Mouse (Mus musculus) heart, embryonic 14.5 days (tissue): ENCODE results near the gene Gale. TPM values are rescaled to one million over a fixed set of nuclear protein-coding genes. Genes with fewer than 3 reads are reported as not detected.
A peak's percentile ranks its signal among the peaks of the same experiment; 100 is the strongest.

Experiments
- ATAC-seq: fragments of 200-750 bp; cut with Nextera tagmentation; 2 replicates; pipeline ENCODE4 v1.8.0; 2017; ENCODE audit warnings: low read depth, moderate TSS enrichment; ENCODE audit not compliant: insufficient number of reproducible peaks, insufficient read depth, low FRiP score
- H3K27ac ChIP-seq, 2 experiments: fragments of 200-500 bp in 1 of 2; fragments of 300-500 bp in 1 of 2; sonication (generic) in 1 of 2; replicated peaks in 1 of 2; 2 replicates each; pipeline ENCODE4 v1.5.1; 2012 to 2014; ENCODE audit warnings: low read depth in 2 of 2, low read length in 2 of 2, control low read depth in 1 of 2, mild to moderate bottlenecking in 1 of 2, mixed read lengths in 1 of 2; ENCODE audit not compliant: control insufficient read depth in 1 of 2, insufficient read depth in 1 of 2
- H3K27me3 ChIP-seq: fragments of 300-500 bp; sonication (generic); 2 replicates; pipeline ENCODE4 v1.6.1; 2014; ENCODE audit warnings: mild to moderate bottlenecking, low read length, control low read depth; ENCODE audit not compliant: control insufficient read depth, insufficient read depth
- H3K36me3 ChIP-seq: fragments of 300-500 bp; sonication (generic); 2 replicates; pipeline ENCODE4 v1.6.1; 2014; ENCODE audit warnings: mild to moderate bottlenecking, control low read depth, low read length, mixed read lengths; ENCODE audit not compliant: control insufficient read depth, insufficient read depth
- H3K4me1 ChIP-seq, 2 experiments: fragments of 200-500 bp in 1 of 2; fragments of 300-500 bp in 1 of 2; sonication (generic) in 1 of 2; 2 replicates each; pipeline ENCODE4 v1.6.1; 2012 to 2014; ENCODE audit warnings: low read length in 2 of 2, control low read depth in 1 of 2, mixed read lengths in 1 of 2; ENCODE audit not compliant: control insufficient read depth in 2 of 2, insufficient read depth in 2 of 2
- H3K4me2 ChIP-seq: fragments of 300-500 bp; sonication (generic); 2 replicates; pipeline ENCODE4 v1.6.1; 2014; ENCODE audit warnings: mild to moderate bottlenecking, low read length
- H3K4me3 ChIP-seq, 2 experiments: fragments of 200-500 bp in 1 of 2; fragments of 300-500 bp in 1 of 2; sonication (generic) in 1 of 2; 2 replicates each; pipeline ENCODE4 v1.5.1; 2012 to 2014; ENCODE audit warnings: low read length in 2 of 2, mild to moderate bottlenecking in 2 of 2, control low read depth in 1 of 2, low read depth in 1 of 2, moderate library complexity in 1 of 2; ENCODE audit not compliant: control insufficient read depth in 1 of 2, insufficient read depth in 1 of 2
- H3K9ac ChIP-seq: fragments of 300-500 bp; sonication (generic); 2 replicates; pipeline ENCODE4 v1.6.1; 2014; ENCODE audit warnings: mild to moderate bottlenecking, low read length
- H3K9me3 ChIP-seq: fragments of 300-500 bp; sonication (generic); 2 replicates; pipeline ENCODE4 v1.6.1; 2016; ENCODE audit warnings: low read length, control low read depth; ENCODE audit not compliant: control insufficient read depth
- WGBS: fragments of 180-500 bp; shearing (Covaris S2); extraction: QIAGEN DNeasy Blood & Tissue Kit; methylation state at CpG from one replicate; pipeline ENCODE4 v1.1.7; 2014; 5-methylcytosine and 5-hydroxymethylcytosine counted together
- polyA plus RNA-seq: library from polyadenylated mRNA; unstranded; fragments of >200 nt; fragmentation: Nextera tagmentation; extraction: Ambion mirVana; gene quantifications from 2 replicates; pipeline ENCODE4 v1.2.1, GENCODE M21; 2014

Gene Gale
- polyA plus RNA-seq, 1 experiment from 2014 or later = 19.0 TPM

GRCm38 (mm10) chr4:135924418-135924817 is 39.1 kb upstream of the Gale start:
- Histone ChIP-seq H3K4me3 (no peak overlapping the region), H3K9ac (no peak overlapping the region), H3K27me3 (no peaks in the 10 kb centered on the region), H3K27ac (no peak overlapping the region), H3K36me3 (peaks cover 22% of the 10 kb centered on the region), H3K4me2 (no peak overlapping the region), H3K9me3 (no peaks in the 10 kb centered on the region), H3K4me1 (peaks cover 4 to 14% of the 10 kb centered on the region in 2 experiments)
- WGBS = 81% methylated on average over 2 of the region's 2 CpGs
- ATAC-seq = no peak

- Histone ChIP-seq H3K4me3 (no peak overlapping the region), H3K4me2 (no peak overlapping the region), H3K9ac (no peak overlapping the region), H3K27me3 (no peaks in the 10 kb centered on the region), H3K36me3 (peaks cover 29% of the 10 kb centered on the region), H3K4me1 (peaks cover 4 to 14% of the 10 kb centered on the region in 2 experiments), H3K9me3 (no peaks in the 10 kb centered on the region), H3K27ac (peak overlapping the region in 1 of 2 experiments; percentile 46; a peak in 2 of 4 replicates)
- no peak for ATAC-seq
- 36% methylated on average over 5 of the region's 5 CpGs for WGBS
Measured at GRCm38 (mm10) chr4:135925341-135925740, 38.2 kb upstream of the Gale start.

GRCm38 (mm10) chr4:135926195-135926808 is 37.2 kb upstream of the Gale start:
- ATAC-seq = no peak
- Histone ChIP-seq H3K27ac (no peak overlapping the region), H3K4me3 (no peak overlapping the region), H3K9me3 (no peaks in the 10 kb centered on the region), H3K27me3 (no peaks in the 10 kb centered on the region), H3K4me1 (peaks cover 4 to 14% of the 10 kb centered on the region in 2 experiments), H3K9ac (no peak overlapping the region), H3K4me2 (no peak overlapping the region), H3K36me3 (peaks cover 35% of the 10 kb centered on the region)
- 65% methylated on average over 10 of the region's 10 CpGs for WGBS

GRCm38 (mm10) chr4:135926861-135927260 is 36.7 kb upstream of the Gale start:
- Histone ChIP-seq H3K27me3 (no peaks in the 10 kb centered on the region), H3K36me3 (peaks cover 37% of the 10 kb centered on the region), H3K4me1 (peaks cover 0 to 10% of the 10 kb centered on the region in 2 experiments; a peak in 3 of 4 replicates), H3K9ac (no peak overlapping the region), H3K4me2 (no peak overlapping the region), H3K4me3 (no peak overlapping the region), H3K9me3 (no peaks in the 10 kb centered on the region), H3K27ac (no peak overlapping the region)
- no peak for ATAC-seq
- 87% methylated on average over 3 of the region's 3 CpGs for WGBS

DNA sequence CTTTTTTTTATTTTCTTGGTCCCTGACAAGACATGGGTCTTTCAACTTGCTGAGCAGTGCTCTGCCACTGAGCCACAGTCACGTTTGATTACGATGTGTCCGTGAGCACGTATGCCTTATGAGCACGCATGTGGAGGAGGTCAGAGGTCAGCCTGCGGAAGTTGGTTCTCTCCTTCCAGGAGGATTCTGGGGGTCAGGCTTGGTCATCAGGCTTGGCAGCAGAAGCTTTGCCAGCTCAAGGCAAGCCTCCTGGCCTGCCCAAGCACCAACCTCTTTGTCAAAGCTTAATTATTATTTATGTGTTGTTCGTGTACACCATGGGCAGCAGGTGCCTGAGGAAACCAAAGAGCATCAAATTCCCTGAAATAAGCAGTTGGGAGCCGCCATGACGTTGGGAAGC is 35.2 kb upstream of the Gale start:
- WGBS = 92% methylated on average over 9 of the region's 9 CpGs
- H3K9ac ChIP-seq = no peak overlapping the region
- no peak overlapping the region for H3K27ac ChIP-seq
- no peak for ATAC-seq
- no peaks in the 10 kb centered on the region for H3K27me3 ChIP-seq
- no peak overlapping the region for H3K4me3 ChIP-seq
- peaks cover 42% of the 10 kb centered on the region for H3K36me3 ChIP-seq
- H3K4me1 ChIP-seq = peaks cover 0 to 9% of the 10 kb centered on the region in 2 experiments; a peak in 3 of 4 replicates
- no peak overlapping the region for H3K4me2 ChIP-seq
- H3K9me3 ChIP-seq = no peaks in the 10 kb centered on the region

DNA sequence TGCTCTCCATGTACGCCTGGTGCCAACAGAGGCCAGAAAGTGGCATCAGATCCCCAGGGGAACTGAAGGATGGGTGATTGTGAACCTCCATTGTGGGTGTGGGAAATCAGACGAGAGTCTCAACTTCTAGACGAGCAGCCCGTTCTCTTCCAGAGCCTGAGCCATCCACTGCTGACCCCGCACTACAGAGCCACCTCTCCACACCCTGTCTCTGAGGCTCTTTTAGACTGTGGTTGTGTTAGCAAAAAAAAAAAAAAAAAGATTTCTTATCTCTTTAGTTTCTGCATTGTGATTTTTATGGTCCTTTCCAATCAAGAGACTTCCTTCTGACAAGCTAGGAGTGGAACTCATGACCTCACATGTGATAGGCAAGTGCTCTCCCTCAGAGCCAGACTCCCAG is 34.1 kb upstream of the Gale start:
- Histone ChIP-seq H3K9ac (no peak overlapping the region), H3K9me3 (no peaks in the 10 kb centered on the region), H3K4me2 (no peak overlapping the region), H3K27ac (no peak overlapping the region), H3K4me1 (peaks cover 0 to 9% of the 10 kb centered on the region in 2 experiments; a peak in 3 of 4 replicates), H3K27me3 (no peaks in the 10 kb centered on the region), H3K4me3 (no peak overlapping the region), H3K36me3 (peaks cover 45% of the 10 kb centered on the region)
- WGBS = 79% methylated on average over 5 of the region's 5 CpGs
- ATAC-seq = no peak

DNA sequence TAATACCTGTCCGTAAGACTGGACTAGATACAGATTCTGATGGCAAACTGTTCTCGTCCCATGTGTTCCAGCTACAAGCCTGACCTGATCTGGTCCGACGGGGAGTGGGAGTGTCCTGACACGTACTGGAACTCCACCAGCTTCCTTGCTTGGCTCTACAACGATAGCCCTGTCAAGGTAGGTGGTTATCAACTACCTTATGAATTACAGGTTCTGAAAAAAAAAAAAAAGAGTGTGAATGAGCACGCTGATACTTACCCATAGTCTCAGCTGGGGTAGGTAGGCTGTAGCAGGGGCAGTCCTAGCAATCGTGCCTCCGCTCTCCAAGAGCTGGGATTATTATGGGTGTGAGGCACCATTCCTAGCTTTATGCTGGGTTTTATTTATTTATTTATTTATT is 33.7 kb upstream of the Gale start:
- no peak overlapping the region for H3K4me2 ChIP-seq
- WGBS = 85% methylated on average over 9 of the region's 9 CpGs
- peaks cover 45% of the 10 kb centered on the region for H3K36me3 ChIP-seq
- H3K4me1 ChIP-seq = peaks cover 0 to 9% of the 10 kb centered on the region in 2 experiments; a peak in 3 of 4 replicates
- no peak overlapping the region for H3K9ac ChIP-seq
- no peak overlapping the region for H3K27ac ChIP-seq
- no peak for ATAC-seq
- no peaks in the 10 kb centered on the region for H3K9me3 ChIP-seq
- H3K4me3 ChIP-seq = no peak overlapping the region
- H3K27me3 ChIP-seq = no peaks in the 10 kb centered on the region

- H3K9ac ChIP-seq = no peak overlapping the region
- H3K4me2 ChIP-seq = no peak overlapping the region
- no peaks in the 10 kb centered on the region for H3K27me3 ChIP-seq
- H3K27ac ChIP-seq = no peak overlapping the region
- 95% methylated on average over 8 of the region's 8 CpGs for WGBS
- H3K4me1 ChIP-seq = peaks cover under 1 to 9% of the 10 kb centered on the region in 2 experiments; a peak in 3 of 4 replicates
- no peak for ATAC-seq
- no peaks in the 10 kb centered on the region for H3K9me3 ChIP-seq
- H3K4me3 ChIP-seq = no peak overlapping the region
- H3K36me3 ChIP-seq = peaks cover 45% of the 10 kb centered on the region
Measured at GRCm38 (mm10) chr4:135930239-135930638, 33.3 kb upstream of the Gale start.
